In genomic region chr13:42304139-42304538, GRCm38 (mm10) we compare ENCODE assay signal across 13 mouse cellular contexts. TPM values are rescaled to one million over a fixed set of nuclear protein-coding genes. Genes with fewer than 3 reads are reported as not detected.
DNase-seq lines count a peak whose midpoint lies in the region; ATAC-seq and TF ChIP-seq lines count a peak whose summit lies in the region.
"Had no signal": no experiment of that assay in that cellular context is flagged by ENCODE, and none has a peak within 500 bp of the region (broad histone marks: within the 10 kb centered on the region; RNA-seq: fewer than 3 reads in every experiment).

No protein-coding gene starts in this region.

- TF ChIP-seq CTCF in lung, embryonic 14.5 days (IDR thresholded peaks at IDR 0.05; ENCODE audit: low read depth): no peak
- no peak for TF ChIP-seq CTCF in intestine, postnatal 0 days (IDR thresholded peaks at IDR 0.05; ENCODE audit: low read depth)

- peaks cover 35% of the 10 kb centered on the region for H3K36me3 ChIP-seq in heart, embryonic 14.5 days (ENCODE audit: control insufficient read depth, insufficient read depth, low read length)
- no peaks in the 10 kb centered on the region for H3K36me3 ChIP-seq in lung, embryonic 14.5 days (ENCODE audit: insufficient read depth)
- H3K36me3 ChIP-seq in intestine, postnatal 0 days (ENCODE audit: control insufficient read depth, insufficient read depth): 0 out of 2 replicates have a peak, but pooled peaks cover 3% of the 10 kb centered on the region
- no peaks in the 10 kb centered on the region for H3K36me3 ChIP-seq in stomach, embryonic 15.5 days
- H3K36me3 ChIP-seq: hindbrain, embryonic 12.5 days; midbrain, embryonic 13.5 days had no signal

- peak overlapping the region in 1 of 2 experiments; percentile 57; a peak in 1 of 4 replicates for H3K4me3 ChIP-seq in heart, embryonic 14.5 days (ENCODE audit: control insufficient read depth in 1 of 2, insufficient read depth in 1 of 2, low read depth in 1 of 2, low read length in 2 of 2)
- peak overlapping the region; percentile 20; the same call in 1 of the 2 replicates for H3K4me3 ChIP-seq in lung, embryonic 14.5 days (ENCODE audit: low read depth, low read length)
- 0 out of 2 replicates have a peak overlapping the region, but pooled peaks have one; percentile 52 for H3K4me3 ChIP-seq in intestine, postnatal 0 days (ENCODE audit: low read depth, low read length)
- H3K4me3 ChIP-seq in stomach, embryonic 15.5 days (replicated peaks): no peak overlapping the region
- H3K4me3 ChIP-seq: hindbrain, embryonic 12.5 days; midbrain, embryonic 13.5 days had no signal

- no peak for ATAC-seq in heart, embryonic 14.5 days (ENCODE audit: insufficient number of reproducible peaks, insufficient read depth, low FRiP score, low read depth)
- ATAC-seq in lung, embryonic 14.5 days (ENCODE audit: insufficient read depth): no peak
- ATAC-seq in intestine, postnatal 0 days: no peak
- ATAC-seq in stomach, embryonic 15.5 days (ENCODE audit: insufficient read depth, low FRiP score, low read depth): no peak
- ATAC-seq: midbrain, embryonic 13.5 days had no signal

- WGBS in heart, embryonic 14.5 days: 63% methylated on average over 8 of the region's 8 CpGs
- 43% methylated on average over 8 of the region's 8 CpGs for WGBS in lung, embryonic 14.5 days
- 57% methylated on average over 8 of the region's 8 CpGs for WGBS in intestine, postnatal 0 days
- WGBS in stomach, embryonic 15.5 days: 60% methylated on average over 8 of the region's 8 CpGs

- H3K4me1 ChIP-seq in heart, embryonic 14.5 days (ENCODE audit: control insufficient read depth in 2 of 2, insufficient read depth in 2 of 2, low read length in 2 of 2): peaks cover 4 to 29% of the 10 kb centered on the region in 2 experiments; a peak in 3 of 4 replicates
- H3K4me1 ChIP-seq in lung, embryonic 14.5 days (ENCODE audit: insufficient read depth): 0 out of 2 replicates have a peak, but pooled peaks cover 4% of the 10 kb centered on the region
- H3K4me1 ChIP-seq in intestine, postnatal 0 days (replicated peaks; ENCODE audit: control insufficient read depth, insufficient read depth, low read length): 0 out of 2 replicates have a peak, but pooled peaks cover 9% of the 10 kb centered on the region
- peaks cover 6% of the 10 kb centered on the region for H3K4me1 ChIP-seq in stomach, embryonic 15.5 days

- DNase-seq in heart, adult 9 months (ENCODE audit: low spot score in 2 of 2): no peak
- peak; percentile 47 for DNase-seq in lung, embryonic 14.5 days
- no peak for DNase-seq in lung, postnatal 25 days (ENCODE audit: low spot score)
- no peak for DNase-seq in right cerebral cortex, postnatal 36 days (ENCODE audit: low spot score in 2 of 2)
- no peak for DNase-seq in urinary bladder, postnatal 10 days (ENCODE audit: low spot score)
- DNase-seq: cerebellum, adult 11-12 months; gastrocnemius, postnatal 36 days; right cerebral cortex, postnatal 4 days had no signal

- no peaks in the 10 kb centered on the region for H3K9me3 ChIP-seq in heart, embryonic 14.5 days (ENCODE audit: control insufficient read depth, low read length)
- no peaks in the 10 kb centered on the region for H3K9me3 ChIP-seq in lung, embryonic 14.5 days (ENCODE audit: low read depth, low read length)
- no peaks in the 10 kb centered on the region for H3K9me3 ChIP-seq in intestine, postnatal 0 days (ENCODE audit: control insufficient read depth)
- no peaks in the 10 kb centered on the region for H3K9me3 ChIP-seq in stomach, embryonic 15.5 days
- H3K9me3 ChIP-seq: hindbrain, embryonic 12.5 days; midbrain, embryonic 13.5 days had no signal

- peak overlapping the region; percentile 74 for H3K4me2 ChIP-seq in heart, embryonic 14.5 days (ENCODE audit: low read length)
- peak overlapping the region; percentile 74 for H3K4me2 ChIP-seq in lung, embryonic 14.5 days
- peak overlapping the region; percentile 85 for H3K4me2 ChIP-seq in intestine, postnatal 0 days (replicated peaks; ENCODE audit: low read depth)
- H3K4me2 ChIP-seq in stomach, embryonic 15.5 days: peak overlapping the region; percentile 80; the same call in 1 of the 2 replicates
- H3K4me2 ChIP-seq: hindbrain, embryonic 12.5 days had no signal

- no peak overlapping the region for H3K27ac ChIP-seq in heart, embryonic 14.5 days (replicated peaks in 1 of 2; ENCODE audit: control insufficient read depth in 1 of 2, insufficient read depth in 1 of 2, low read depth in 2 of 2, low read length in 2 of 2)
- no peak overlapping the region for H3K27ac ChIP-seq in lung, embryonic 14.5 days (ENCODE audit: low read depth)
- no peak overlapping the region for H3K27ac ChIP-seq in intestine, postnatal 0 days (ENCODE audit: low read depth, low read length)
- H3K27ac ChIP-seq in stomach, embryonic 15.5 days: no peak overlapping the region
- H3K27ac ChIP-seq: hindbrain, embryonic 12.5 days; midbrain, embryonic 13.5 days had no signal

- no peaks in the 10 kb centered on the region for H3K27me3 ChIP-seq in heart, embryonic 14.5 days (ENCODE audit: control insufficient read depth, insufficient read depth, low read length)
- H3K27me3 ChIP-seq in lung, embryonic 14.5 days (ENCODE audit: insufficient read depth, low read length): peaks cover 16% of the 10 kb centered on the region
- H3K27me3 ChIP-seq in intestine, postnatal 0 days (replicated peaks; ENCODE audit: control insufficient read depth, insufficient read depth, low read length): no peaks in the 10 kb centered on the region
- H3K27me3 ChIP-seq in stomach, embryonic 15.5 days (replicated peaks): peaks cover 13% of the 10 kb centered on the region; the same call in 1 of the 2 replicates

- 0 out of 2 replicates have a peak overlapping the region, but pooled peaks have one; percentile 75 for H3K9ac ChIP-seq in heart, embryonic 14.5 days (ENCODE audit: low read length)
- no peak overlapping the region for H3K9ac ChIP-seq in lung, embryonic 14.5 days
- no peak overlapping the region for H3K9ac ChIP-seq in intestine, postnatal 0 days (ENCODE audit: low read depth, low read length)
- H3K9ac ChIP-seq in stomach, embryonic 15.5 days: no peak overlapping the region
- H3K9ac ChIP-seq: hindbrain, embryonic 12.5 days; midbrain, embryonic 13.5 days had no signal

RNA-seq across cellular contexts. Expression of gene Edn1, which starts 2.9 kb away (rescaled TPM):
- polyA plus RNA-seq in heart, embryonic 14.5 days (2014; fragmentation: Nextera tagmentation; extraction: Ambion mirVana): 7.5 and 9.8 TPM in 2 replicates
- polyA plus RNA-seq in lung, embryonic 14.5 days (2014; fragmentation: Nextera tagmentation; extraction: Ambion mirVana): 4.1 and 5.1 TPM in 2 replicates
- polyA plus RNA-seq in intestine, postnatal 0 days (2015; fragmentation: Nextera tagmentation; extraction: Ambion mirVana): 4.4 and 4.8 TPM in 2 replicates
- 3.6 and 3.8 TPM in 2 replicates for polyA plus RNA-seq in stomach, embryonic 15.5 days (2015; fragmentation: Nextera tagmentation; extraction: Ambion mirVana)
